Mouse (Mus musculus) small intestine, adult 2 months (tissue): ENCODE results near the gene Pcca. TPM values are rescaled to one million over a fixed set of nuclear protein-coding genes. Genes with fewer than 3 reads are reported as not detected.

Experiments
- H3K27ac ChIP-seq: fragments of 200-500 bp; 2 replicates; pipeline ENCODE4 v1.5.1; 2012; ENCODE audit warnings: low read depth, low read length, control low read depth, inconsistent platforms; ENCODE audit not compliant: insufficient read depth
- H3K27me3 ChIP-seq: fragments of 200-500 bp; 2 replicates; pipeline ENCODE4 v1.6.1; 2012; ENCODE audit warnings: mild to moderate bottlenecking, moderate library complexity, low read length, inconsistent platforms; ENCODE audit not compliant: control insufficient read depth, insufficient read depth
- H3K36me3 ChIP-seq: fragments of 200-500 bp; 2 replicates; pipeline ENCODE4 v1.6.1; 2012; ENCODE audit warnings: mild to moderate bottlenecking, low read length, control low read depth, inconsistent platforms; ENCODE audit not compliant: control insufficient read depth, insufficient read depth
- H3K4me1 ChIP-seq: fragments of 200-500 bp; 2 replicates; pipeline ENCODE4 v1.6.1; 2012; ENCODE audit warnings: low read length, inconsistent platforms, mixed read lengths; ENCODE audit not compliant: control insufficient read depth, insufficient read depth, insufficient read length
- H3K4me3 ChIP-seq: fragments of 200-500 bp; 2 replicates; pipeline ENCODE4 v1.5.1; 2012; ENCODE audit warnings: low read depth, mild to moderate bottlenecking, control low read depth, inconsistent platforms, low read length, moderate library complexity
- CTCF ChIP-seq: fragments of 200-500 bp; IDR thresholded peaks from 2 replicates; pipeline ENCODE4 v1.5.1; 2012; ENCODE audit warnings: low read depth, mild to moderate bottlenecking, control low read depth, inconsistent platforms, low read length, moderate library complexity, mixed read lengths; ENCODE audit not compliant: insufficient replicate concordance, insufficient read length; ENCODE audit errors: extremely low read depth
- POLR2A ChIP-seq: fragments of 200-500 bp; IDR thresholded peaks from 2 replicates; pipeline ENCODE4 v1.6.1; 2012; ENCODE audit warnings: low read depth, mild to moderate bottlenecking, control low read depth, inconsistent platforms, low read length, moderate library complexity
- WGBS: fragments of 180-500 bp; shearing (Covaris S2); methylation state at CpG from one replicate; pipeline ENCODE4 v1.1.7; 2018; 5-methylcytosine and 5-hydroxymethylcytosine counted together
- polyA plus RNA-seq: library from polyadenylated mRNA; depleted of rRNA; stranded (reverse); fragments of >200 nt; gene quantifications from 2 replicates; pipeline ENCODE4 v1.2.3, GENCODE M21; 2012

Gene Pcca
- polyA plus RNA-seq, 1 experiment: 2.1 TPM

GRCm38 (mm10) chr14:122881699-122882098, 347.6 kb downstream of the Pcca start:
- no peaks in the 10 kb centered on the region for H3K27me3 ChIP-seq
- no peak overlapping the region for H3K27ac ChIP-seq
- WGBS: 92% methylated on average over 2 of the region's 2 CpGs
- TF ChIP-seq POLR2A (no peak), CTCF (no peak)
- H3K4me1 ChIP-seq: peaks cover 13% of the 10 kb centered on the region
- peaks cover 9% of the 10 kb centered on the region for H3K36me3 ChIP-seq
- no peak overlapping the region for H3K4me3 ChIP-seq

- WGBS: 89% methylated on average over 9 of the region's 9 CpGs
- Histone ChIP-seq H3K27me3 (no peaks in the 10 kb centered on the region), H3K4me1 (peaks cover 13% of the 10 kb centered on the region), H3K4me3 (no peak overlapping the region), H3K27ac (no peak overlapping the region), H3K36me3 (peaks cover 10% of the 10 kb centered on the region)
- no peak for TF ChIP-seq CTCF
- no peak for TF ChIP-seq POLR2A
Measured at GRCm38 (mm10) chr14:122882201-122882639, 348.1 kb downstream of the Pcca start.

- Histone ChIP-seq H3K4me1 (peaks cover 13% of the 10 kb centered on the region), H3K27ac (no peak overlapping the region), H3K36me3 (peaks cover 14% of the 10 kb centered on the region), H3K27me3 (no peaks in the 10 kb centered on the region), H3K4me3 (no peak overlapping the region)
- WGBS: 86% methylated on average over 7 of the region's 7 CpGs
- TF ChIP-seq CTCF (no peak), POLR2A (no peak)
Measured at GRCm38 (mm10) chr14:122882795-122883409, 348.8 kb downstream of the Pcca start.

- no peak overlapping the region for H3K4me3 ChIP-seq
- H3K36me3 ChIP-seq: peaks cover 16% of the 10 kb centered on the region
- peaks cover 13% of the 10 kb centered on the region for H3K4me1 ChIP-seq
- TF ChIP-seq POLR2A (no peak), CTCF (no peak)
- WGBS: 71% methylated on average over 4 of the region's 4 CpGs
- H3K27me3 ChIP-seq: no peaks in the 10 kb centered on the region
- no peak overlapping the region for H3K27ac ChIP-seq
Measured at GRCm38 (mm10) chr14:122883410-122883806, 349.3 kb downstream of the Pcca start.

GRCm38 (mm10) chr14:122883821-122884584, 349.9 kb downstream of the Pcca start:
- 19% methylated on average over 10 of the region's 10 CpGs for WGBS
- peaks cover 13% of the 10 kb centered on the region for H3K4me1 ChIP-seq
- TF ChIP-seq CTCF: no peak
- TF ChIP-seq POLR2A: no peak
- H3K36me3 ChIP-seq: peaks cover 18% of the 10 kb centered on the region
- H3K4me3 ChIP-seq: no peak overlapping the region
- peak overlapping the region; percentile 16; the same call in 1 of the 2 replicates for H3K27ac ChIP-seq
- no peaks in the 10 kb centered on the region for H3K27me3 ChIP-seq

- TF ChIP-seq POLR2A (no peak), CTCF (no peak)
- peaks cover 6% of the 10 kb centered on the region for H3K4me1 ChIP-seq
- no peak overlapping the region for H3K4me3 ChIP-seq
- no peak overlapping the region for H3K27ac ChIP-seq
- H3K27me3 ChIP-seq: no peaks in the 10 kb centered on the region
- H3K36me3 ChIP-seq: peaks cover 34% of the 10 kb centered on the region
- 84% methylated on average over 7 of the region's 7 CpGs for WGBS
Measured at GRCm38 (mm10) chr14:122885893-122886292, 351.8 kb downstream of the Pcca start.

GRCm38 (mm10) chr14:122887278-122887677, 353.2 kb downstream of the Pcca start:
- Histone ChIP-seq H3K4me3 (no peak overlapping the region), H3K4me1 (peaks cover 6% of the 10 kb centered on the region), H3K27ac (no peak overlapping the region), H3K36me3 (peaks cover 44% of the 10 kb centered on the region), H3K27me3 (no peaks in the 10 kb centered on the region)
- WGBS: 78% methylated on average over 1 of the region's 1 CpGs
- TF ChIP-seq POLR2A (no peak), CTCF (no peak)
